Mouse (Mus musculus) C2C12 (cell line): ENCODE measurements at regions not wholly inside any gene's neighbourhood (a gene's known extent, or its start where the extent isn't known, plus 50 kb on each side); places are given as distances from the start of the nearest gene placed in this dataset.

Experiments
- H3K27me3 ChIP-seq: one replicate; pipeline ENCODE4 v1.6.1; 2011; ENCODE audit not compliant: control insufficient read depth, insufficient read depth, insufficient read length
- H3K36me3 ChIP-seq: one replicate; pipeline ENCODE4 v1.6.1; 2011; ENCODE audit not compliant: control insufficient read depth, insufficient read depth
- H3K4me3 ChIP-seq: one replicate; pipeline ENCODE4 v1.5.1; 2011; ENCODE audit warnings: mild to moderate bottlenecking, control low read depth; ENCODE audit not compliant: poor library complexity, insufficient read depth, severe bottlenecking
- H3K79me2 ChIP-seq: one replicate; pipeline ENCODE4 v1.6.1; 2011; ENCODE audit not compliant: control insufficient read depth, insufficient read depth
- H3K79me3 ChIP-seq: one replicate; pipeline ENCODE4 v1.6.1; 2011; ENCODE audit warnings: low read depth, control low read depth
- H3ac ChIP-seq: one replicate; pipeline ENCODE3; 2011; ENCODE audit warnings: low read depth; ENCODE audit not compliant: control insufficient read depth, insufficient read length
- CEBPB ChIP-seq: IDR thresholded peaks from one replicate; pipeline ENCODE4 v1.6.1; 2011; ENCODE audit warnings: low read depth, mild to moderate bottlenecking, control low read depth, moderate library complexity
- CTCF ChIP-seq: IDR thresholded peaks from one replicate; pipeline ENCODE4 v1.5.1; 2011; ENCODE audit not compliant: control insufficient read depth, insufficient read depth, insufficient read length
- FOSL1 ChIP-seq: IDR thresholded peaks from one replicate; pipeline ENCODE4 v1.8.0; 2011; ENCODE audit warnings: mild to moderate bottlenecking, low read length; ENCODE audit not compliant: poor library complexity, insufficient read depth, severe bottlenecking
- MAX ChIP-seq: IDR thresholded peaks from one replicate; pipeline ENCODE4 v1.6.1; 2011; ENCODE audit warnings: mild to moderate bottlenecking, control low read depth
- MYOD1 ChIP-seq: IDR thresholded peaks from one replicate; pipeline ENCODE4 v1.6.1; 2011; ENCODE audit warnings: low read depth; ENCODE audit not compliant: control insufficient read depth, insufficient read length
- MYOG ChIP-seq: IDR thresholded peaks from one replicate; pipeline ENCODE4 v1.6.1; 2011; ENCODE audit not compliant: control insufficient read depth, insufficient read length; ENCODE audit errors: extremely low read depth
- USF1 ChIP-seq: IDR thresholded peaks from one replicate; pipeline ENCODE4 v1.6.1; 2011; ENCODE audit warnings: low read depth, mild to moderate bottlenecking, control low read depth, moderate library complexity

GRCm38 (mm10) chr1:119322279-119322995, 99.6 kb downstream of the Inhbb start:
- Histone ChIP-seq H3ac (no peak overlapping the region), H3K4me3 (no peak overlapping the region), H3K36me3 (no peaks in the 10 kb centered on the region), H3K79me3 (no peaks in the 10 kb centered on the region), H3K79me2 (no peaks in the 10 kb centered on the region), H3K27me3 (peaks cover 9% of the 10 kb centered on the region)
- TF ChIP-seq CEBPB (no peak), MYOD1 (no peak), MYOG (no peak), USF1 (no peak), CTCF (no peak), MAX (no peak), FOSL1 (no peak)

DNA sequence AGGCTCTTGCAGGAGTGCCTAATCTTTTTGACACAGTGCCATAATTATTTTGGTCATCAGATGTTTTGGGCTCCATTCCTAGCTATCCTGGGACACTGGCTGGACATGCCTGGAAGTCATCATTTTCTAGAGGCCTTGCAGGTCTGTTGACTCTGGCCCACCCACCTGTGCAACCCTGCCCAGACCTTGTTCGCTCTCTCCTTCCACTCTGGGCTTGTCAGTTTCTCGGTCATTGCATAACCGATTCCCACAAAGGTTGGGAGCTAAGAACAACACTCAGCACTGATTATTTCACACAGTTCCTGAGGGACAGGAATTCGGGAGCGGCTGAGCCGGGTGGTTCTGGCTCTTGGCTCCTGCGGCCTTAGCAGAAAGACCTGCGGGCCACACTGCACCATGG, 100.2 kb downstream of the Inhbb start:
- no peak overlapping the region for H3ac ChIP-seq
- no peak overlapping the region for H3K4me3 ChIP-seq
- no peaks in the 10 kb centered on the region for H3K79me3 ChIP-seq
- no peaks in the 10 kb centered on the region for H3K79me2 ChIP-seq
- TF ChIP-seq FOSL1 = no peak
- peaks cover 9% of the 10 kb centered on the region for H3K27me3 ChIP-seq
- H3K36me3 ChIP-seq = no peaks in the 10 kb centered on the region

GRCm38 (mm10) chr1:119317006-119317405, 105.0 kb downstream of the Inhbb start:
- Histone ChIP-seq H3K79me3 (no peaks in the 10 kb centered on the region), H3K79me2 (no peaks in the 10 kb centered on the region), H3ac (no peak overlapping the region), H3K36me3 (no peaks in the 10 kb centered on the region), H3K4me3 (no peak overlapping the region), H3K27me3 (no peaks in the 10 kb centered on the region)
- TF ChIP-seq CEBPB (no peak), FOSL1 (no peak), CTCF (no peak), MYOG (no peak), MYOD1 (no peak), MAX (no peak)

- Histone ChIP-seq H3K79me2 (no peaks in the 10 kb centered on the region), H3K4me3 (no peak overlapping the region), H3K79me3 (no peaks in the 10 kb centered on the region), H3K36me3 (no peaks in the 10 kb centered on the region), H3K27me3 (no peaks in the 10 kb centered on the region), H3ac (no peak overlapping the region)
- TF ChIP-seq MYOD1 (no peak), MYOG (no peak), FOSL1 (no peak), CTCF (no peak), CEBPB (no peak), USF1 (no peak), MAX (no peak)
These were observed 113.2 kb downstream of the Inhbb start for GRCm38 (mm10) chr1:119308719-119309365.

DNA sequence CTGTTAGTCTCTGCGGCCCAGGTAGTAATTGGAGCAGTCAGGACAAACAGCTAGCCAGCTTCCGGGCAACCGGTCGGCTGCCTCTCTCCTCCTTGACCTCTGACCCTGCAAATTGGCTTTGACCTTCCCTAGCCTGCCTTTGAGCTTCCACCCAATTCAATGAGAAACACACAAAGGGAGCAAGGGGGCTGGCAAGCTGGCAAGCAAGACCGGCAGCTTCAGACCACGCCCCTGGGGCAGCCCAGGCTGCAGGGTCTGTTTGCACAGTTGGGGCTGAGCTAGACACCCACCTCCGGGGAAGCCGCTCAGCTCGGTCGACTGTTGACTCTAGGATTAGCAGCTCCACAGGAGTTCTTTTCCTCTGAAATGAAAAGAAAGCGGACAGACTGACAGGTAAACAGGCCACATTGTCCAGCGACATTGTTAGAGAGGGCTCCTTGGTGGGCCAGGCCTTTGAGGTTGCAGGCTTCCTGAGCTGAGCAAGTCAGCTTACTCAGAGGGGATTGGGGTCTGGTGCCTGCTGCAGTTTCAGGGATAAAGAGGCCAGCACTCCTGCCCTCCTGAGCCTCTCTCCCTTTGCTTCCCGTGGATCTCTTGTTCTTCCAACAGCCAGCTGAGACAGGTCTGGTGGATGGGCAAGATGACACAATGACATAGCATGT, 116.6 kb downstream of the Inhbb start:
- Histone ChIP-seq H3K79me2 (no peaks in the 10 kb centered on the region), H3K36me3 (no peaks in the 10 kb centered on the region), H3K79me3 (no peaks in the 10 kb centered on the region), H3ac (no peak overlapping the region), H3K4me3 (no peak overlapping the region), H3K27me3 (no peaks in the 10 kb centered on the region)
- TF ChIP-seq MYOG (no peak), CEBPB (no peak), CTCF (no peak), MAX (no peak), USF1 (no peak), FOSL1 (no peak), MYOD1 (no peak)

- Histone ChIP-seq H3ac (no peak overlapping the region), H3K27me3 (no peaks in the 10 kb centered on the region), H3K4me3 (no peak overlapping the region), H3K79me3 (no peaks in the 10 kb centered on the region), H3K79me2 (no peaks in the 10 kb centered on the region), H3K36me3 (no peaks in the 10 kb centered on the region)
- TF ChIP-seq USF1 = no peak
- TF ChIP-seq MAX = no peak
- TF ChIP-seq CEBPB = no peak
- TF ChIP-seq CTCF = no peak
- no peak for TF ChIP-seq MYOD1
- TF ChIP-seq MYOG = no peak
- TF ChIP-seq FOSL1 = no peak
These were observed 117.5 kb downstream of the Inhbb start for GRCm38 (mm10) chr1:119304470-119304980.
